Mouse (Mus musculus) C2C12 (cell line): ENCODE measurements around the gene Tgfbrap1.

ENCODE experiments used
- CEBPB ChIP-seq: IDR thresholded peaks from one replicate; pipeline ENCODE4 v1.6.1; 2011; ENCODE audit warnings: low read depth, mild to moderate bottlenecking, control low read depth, moderate library complexity
- CTCF ChIP-seq: IDR thresholded peaks from one replicate; pipeline ENCODE4 v1.5.1; 2011; ENCODE audit not compliant: control insufficient read depth, insufficient read depth, insufficient read length
- FOSL1 ChIP-seq: IDR thresholded peaks from one replicate; pipeline ENCODE4 v1.8.0; 2011; ENCODE audit warnings: mild to moderate bottlenecking, low read length; ENCODE audit not compliant: poor library complexity, insufficient read depth, severe bottlenecking
- MAX ChIP-seq: IDR thresholded peaks from one replicate; pipeline ENCODE4 v1.6.1; 2011; ENCODE audit warnings: mild to moderate bottlenecking, control low read depth
- MYOD1 ChIP-seq: IDR thresholded peaks from one replicate; pipeline ENCODE4 v1.6.1; 2011; ENCODE audit warnings: low read depth; ENCODE audit not compliant: control insufficient read depth, insufficient read length
- MYOG ChIP-seq: IDR thresholded peaks from one replicate; pipeline ENCODE4 v1.6.1; 2011; ENCODE audit not compliant: control insufficient read depth, insufficient read length; ENCODE audit errors: extremely low read depth
- USF1 ChIP-seq: IDR thresholded peaks from one replicate; pipeline ENCODE4 v1.6.1; 2011; ENCODE audit warnings: low read depth, mild to moderate bottlenecking, control low read depth, moderate library complexity

GRCm38 (mm10) chr1:43092056-43093015, 6.1 kb downstream of the Tgfbrap1 start:
- TF ChIP-seq CTCF (no peak), MYOG (no peak), USF1 (no peak), MAX (no peak), MYOD1 (no peak), FOSL1 (no peak), CEBPB (no peak)
